Mouse (Mus musculus): Measurements from ENCODE around the gene Phf24.
A peak's percentile ranks its signal among the peaks of the same experiment; 100 is the strongest.
"Not testable (repeated sequence)": the region's sequence is repeated elsewhere in the genome, so short reads cannot be mapped to it uniquely, and the experiment has no call there.

Gene Phf24

DNA sequence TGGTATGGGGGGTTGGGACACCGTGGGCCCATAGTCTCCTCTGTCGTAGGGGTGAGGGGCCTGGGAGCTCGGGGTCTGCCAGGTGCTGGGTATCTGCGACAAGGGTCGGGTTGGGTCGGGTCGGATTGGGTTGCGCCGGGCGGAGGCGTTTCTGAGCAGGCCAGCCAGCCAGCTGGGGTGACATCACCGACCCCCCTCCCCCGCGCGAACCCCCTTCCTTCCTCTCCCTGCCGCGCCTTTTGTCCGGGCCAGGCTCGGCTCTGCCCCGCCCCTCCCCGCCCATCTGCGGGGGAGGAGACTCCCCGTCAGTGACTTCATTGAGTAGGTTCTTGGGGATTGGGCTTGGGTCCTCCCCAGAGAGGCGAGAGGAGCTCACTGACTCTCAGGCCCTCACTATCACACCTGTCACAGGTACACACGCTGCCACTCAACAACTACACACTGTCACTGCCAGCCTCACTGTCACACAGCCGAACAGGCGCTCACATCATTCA, 33.7 kb downstream of the Phf24 start:
- DNase-seq (ENCODE audit: low spot score) = peak; percentile 63

DNA sequence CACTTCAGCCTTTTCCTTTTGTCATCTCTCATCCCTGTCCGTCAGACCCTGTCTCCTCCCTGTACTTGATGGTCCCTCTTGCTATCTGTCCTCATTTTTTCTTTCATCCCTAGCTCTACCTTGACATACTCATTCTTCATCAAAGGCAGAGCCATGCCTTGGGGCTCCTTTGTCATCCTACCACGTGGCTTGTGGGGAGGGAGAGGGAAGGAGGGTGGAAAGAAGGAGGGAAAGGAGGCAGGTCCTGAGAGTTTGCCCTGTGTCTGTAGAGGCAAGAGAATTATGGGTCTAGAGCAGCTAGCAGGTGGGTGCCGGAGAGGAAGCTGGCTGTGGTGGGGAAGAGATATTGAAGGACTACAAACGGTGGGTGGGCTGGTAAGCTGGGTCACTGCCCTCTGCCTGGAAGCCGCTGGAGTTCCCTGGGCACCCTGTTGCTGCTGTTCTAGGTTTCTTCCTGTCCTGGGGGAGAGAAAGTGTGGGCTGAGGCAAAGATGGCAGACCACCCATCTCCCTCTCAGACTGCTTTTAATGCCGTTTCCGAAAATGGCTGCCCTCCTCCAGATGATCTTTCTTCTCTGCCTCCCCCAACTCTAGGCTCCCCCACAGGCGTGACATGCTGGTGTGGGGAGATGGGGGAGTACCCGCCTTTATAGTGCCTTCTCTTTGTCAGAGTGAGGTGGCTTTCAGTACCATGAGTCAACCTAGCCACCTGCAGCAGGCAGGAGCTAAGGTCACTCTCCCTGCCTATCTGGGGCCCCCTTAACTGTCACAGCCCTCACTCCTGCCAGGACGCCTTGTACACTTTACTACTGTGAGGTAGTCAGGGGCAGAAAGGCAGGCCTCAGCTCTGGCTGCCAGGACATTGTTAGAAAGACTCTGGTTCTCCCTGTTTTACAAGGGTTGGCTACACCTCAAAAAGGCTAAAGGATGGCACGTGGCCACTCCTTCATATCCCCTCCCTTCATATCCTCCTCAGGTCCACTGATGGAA, 35.0 kb downstream of the Phf24 start:
- no peak for DNase-seq (ENCODE audit: low spot score)

DNA sequence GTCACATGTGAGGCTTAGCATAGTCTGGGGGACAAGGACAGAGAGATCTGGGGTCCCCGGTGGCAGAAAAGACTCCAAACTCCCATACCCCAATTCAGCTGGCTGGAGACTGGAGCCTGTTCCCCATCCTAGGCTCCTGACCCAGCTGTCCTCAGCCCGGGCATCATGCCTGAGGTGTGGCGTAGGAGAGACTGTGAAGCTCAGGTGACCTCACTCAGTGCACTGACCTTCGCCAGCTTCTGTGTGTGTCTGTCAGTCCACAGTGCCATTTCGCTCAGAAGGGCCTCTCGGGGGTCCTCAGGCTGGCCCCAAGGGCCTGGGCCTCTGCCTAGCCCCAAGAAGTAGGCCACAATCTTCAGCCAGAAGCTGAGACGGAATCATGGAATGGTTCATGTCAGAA, 36.1 kb downstream of the Phf24 start:
- DNase-seq (ENCODE audit: low spot score) = no peak

DNA sequence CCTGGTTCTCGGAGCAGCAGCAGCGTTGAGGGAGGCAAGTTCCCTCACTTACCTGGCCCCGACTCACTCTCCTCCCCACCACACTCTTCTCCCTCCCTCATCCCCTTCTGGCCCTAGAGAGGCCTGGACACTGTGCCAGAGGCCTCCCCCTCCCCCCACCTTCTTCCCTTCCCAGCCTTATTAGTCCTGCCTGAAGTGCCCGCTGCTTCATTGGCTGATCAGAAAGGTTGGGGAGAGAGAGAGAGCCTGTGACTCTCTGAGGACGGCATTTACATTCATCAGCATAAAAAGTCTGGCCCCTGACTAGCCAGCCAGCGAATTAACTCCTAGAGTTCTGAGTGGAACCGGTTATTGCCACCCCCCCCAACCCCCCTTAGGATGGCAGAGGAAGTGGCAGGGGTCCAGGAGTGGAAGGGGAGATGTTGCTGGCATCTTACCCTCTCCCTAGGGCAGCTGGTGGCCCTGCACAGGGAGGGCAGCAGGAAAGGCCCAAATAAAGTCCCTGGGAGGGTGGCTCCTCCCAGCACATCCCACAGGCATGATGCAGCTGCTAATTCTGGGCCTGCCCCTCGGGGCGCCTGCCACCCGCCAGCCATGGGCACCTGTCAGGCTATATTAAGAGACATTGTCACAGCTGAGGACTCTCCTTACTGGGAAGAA, 37.1 kb downstream of the Phf24 start:
- no peak for DNase-seq (ENCODE audit: low spot score)

DNA sequence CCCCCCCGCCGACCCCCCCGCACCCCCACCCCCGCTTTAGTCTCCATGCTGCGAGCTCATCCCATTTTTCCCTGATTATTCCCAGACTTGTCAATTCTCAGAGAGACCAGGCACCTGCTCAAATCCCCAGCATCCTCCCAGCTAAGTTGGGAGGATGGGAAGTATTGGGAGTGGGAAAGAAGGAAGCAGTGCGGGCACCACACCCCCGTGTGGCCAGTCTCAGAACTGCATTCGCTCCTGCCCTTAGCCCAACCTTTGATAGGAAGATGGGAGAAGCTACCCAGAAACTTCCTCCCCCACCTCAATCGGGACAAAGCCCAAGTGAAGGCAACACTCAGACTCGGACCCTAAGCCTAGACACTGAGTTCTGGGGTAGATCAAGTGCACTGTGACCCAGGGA, 37.8 kb downstream of the Phf24 start:
- peak; percentile 39 for DNase-seq (ENCODE audit: low spot score)

DNA sequence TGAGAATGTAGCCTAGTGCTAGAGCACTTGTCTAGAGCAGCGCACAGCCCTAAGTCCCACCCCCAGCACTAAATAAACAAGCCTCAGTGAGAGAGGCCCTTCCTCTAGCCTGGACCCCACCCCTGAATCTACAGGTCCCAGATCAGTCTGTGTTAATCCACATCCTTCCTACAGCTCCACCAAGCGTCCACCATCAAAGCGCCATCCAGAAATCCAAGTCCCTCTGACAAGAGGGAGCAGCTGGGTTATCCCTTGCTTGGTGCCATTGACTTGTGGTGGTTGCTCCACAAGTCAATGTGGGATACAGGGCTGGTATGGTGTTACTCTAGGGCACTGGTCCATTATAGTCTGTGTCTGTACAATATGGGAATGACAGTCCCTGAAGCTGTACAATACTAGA, 38.7 kb downstream of the Phf24 start:
- no peak for DNase-seq (ENCODE audit: low spot score)

DNA sequence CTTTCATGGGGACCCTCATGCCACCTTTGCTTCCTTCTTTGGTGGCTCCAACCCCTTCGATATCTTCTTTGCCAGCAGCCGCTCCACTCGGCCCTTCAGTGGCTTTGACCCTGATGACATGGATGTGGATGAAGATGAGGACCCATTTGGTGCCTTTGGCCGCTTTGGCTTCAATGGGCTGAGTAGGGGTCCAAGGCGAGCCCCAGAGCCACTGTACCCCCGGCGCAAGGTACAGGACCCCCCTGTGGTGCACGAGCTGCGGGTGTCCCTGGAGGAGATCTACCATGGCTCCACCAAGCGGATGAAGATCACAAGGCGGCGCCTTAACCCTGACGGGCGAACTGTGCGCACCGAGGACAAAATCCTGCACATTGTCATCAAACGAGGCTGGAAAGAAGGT, 40.1 kb downstream of the Phf24 start:
- no peak for DNase-seq (ENCODE audit: low spot score)

DNA sequence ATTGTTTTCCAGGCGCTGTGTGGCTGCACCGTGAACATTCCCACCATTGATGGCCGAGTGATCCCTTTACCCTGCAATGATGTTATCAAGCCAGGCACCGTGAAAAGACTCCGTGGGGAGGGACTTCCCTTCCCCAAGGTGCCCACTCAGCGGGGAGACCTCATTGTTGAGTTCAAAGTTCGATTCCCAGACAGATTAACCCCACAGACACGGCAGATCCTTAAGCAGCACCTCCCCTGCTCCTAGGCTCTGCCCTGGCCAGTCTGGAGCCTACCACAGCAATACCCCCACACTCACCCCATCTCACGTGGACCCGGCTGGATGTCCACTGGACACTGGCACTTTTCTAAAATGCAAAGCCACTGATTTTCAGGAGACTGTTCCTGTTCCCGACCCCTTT, 40.8 kb downstream of the Phf24 start:
- DNase-seq (ENCODE audit: low spot score) = no peak

DNA sequence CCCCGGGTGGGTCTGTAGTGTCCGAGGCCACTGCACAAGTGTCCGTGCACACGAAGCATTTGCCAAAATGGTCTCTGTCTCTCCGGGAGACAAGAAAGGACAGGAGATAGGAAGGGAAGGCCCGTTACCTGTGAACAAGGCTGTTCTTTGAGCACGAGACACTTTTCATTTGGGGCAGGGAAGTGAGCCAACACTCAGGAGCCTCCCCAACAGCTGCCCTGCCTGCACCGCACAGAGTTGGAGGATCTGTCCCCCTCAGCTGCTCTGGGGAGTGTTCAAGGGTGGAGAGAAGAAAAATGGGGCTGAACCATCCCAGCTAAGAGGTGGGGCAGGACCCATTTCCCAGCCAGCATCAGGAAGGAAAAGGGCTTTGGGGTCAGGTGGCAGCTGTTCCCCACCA, 41.5 kb downstream of the Phf24 start:
- DNase-seq (ENCODE audit: low spot score) = no peak

DNA sequence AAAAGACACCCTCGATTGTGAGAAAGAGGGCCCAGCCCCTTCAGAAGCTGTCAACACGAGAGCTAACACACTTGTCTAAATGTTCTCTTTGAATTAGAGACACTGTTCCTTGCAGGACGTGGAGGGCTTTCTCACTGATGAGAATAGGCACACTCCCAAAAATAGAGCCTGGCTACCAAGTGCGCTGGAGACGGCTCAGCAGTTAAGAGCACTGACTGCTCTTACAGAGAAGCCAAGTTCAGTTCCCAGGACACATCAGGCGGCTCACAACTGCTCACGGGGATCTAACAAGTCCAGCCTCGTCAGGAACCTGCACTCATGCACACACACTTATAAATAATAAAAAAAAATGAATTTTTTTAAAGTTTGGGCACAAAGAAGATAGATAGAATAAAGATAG, 42.5 kb downstream of the Phf24 start:
- no peak for DNase-seq (ENCODE audit: low spot score)

DNA sequence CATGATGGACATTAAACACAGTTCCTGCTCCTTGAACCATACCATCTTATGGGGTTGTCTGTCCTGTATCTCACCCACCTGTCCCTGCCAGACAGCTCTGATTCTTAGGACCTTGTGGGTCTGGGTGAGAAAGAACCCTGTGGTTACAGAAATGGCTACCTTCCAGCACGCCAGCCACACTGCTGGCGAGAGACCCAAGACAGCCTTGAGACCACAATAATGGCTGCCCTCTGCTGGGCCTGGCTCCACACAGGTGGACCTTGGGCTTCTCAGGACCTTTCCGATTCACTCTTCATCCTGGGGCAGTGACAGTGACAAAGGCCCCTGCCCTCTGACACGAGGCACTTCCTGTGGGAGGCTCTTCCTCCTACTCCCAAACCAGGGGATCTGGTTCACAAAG, 42.9 kb downstream of the Phf24 start:
- DNase-seq (ENCODE audit: low spot score) = no peak

DNA sequence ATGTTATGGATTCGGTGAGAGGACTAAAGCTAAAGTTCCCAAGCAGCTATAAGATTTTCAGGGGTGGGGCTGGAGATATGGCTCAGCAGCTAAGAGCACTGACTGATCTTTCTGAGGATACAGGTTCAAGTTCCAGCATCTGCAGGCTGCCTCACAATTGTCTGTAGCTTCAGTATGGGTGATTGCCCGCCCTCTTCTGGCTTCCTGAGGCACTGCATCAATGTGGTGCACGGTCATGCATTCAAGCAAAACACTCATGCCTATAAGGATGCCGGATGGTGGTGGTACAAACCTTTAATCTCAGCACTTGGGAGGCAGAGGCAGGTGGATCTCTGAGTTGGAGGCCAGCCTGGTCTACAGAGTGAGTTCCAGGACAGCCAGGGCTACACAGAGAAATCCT, 45.1 kb downstream of the Phf24 start:
- DNase-seq (ENCODE audit: low spot score) = no peak

DNA sequence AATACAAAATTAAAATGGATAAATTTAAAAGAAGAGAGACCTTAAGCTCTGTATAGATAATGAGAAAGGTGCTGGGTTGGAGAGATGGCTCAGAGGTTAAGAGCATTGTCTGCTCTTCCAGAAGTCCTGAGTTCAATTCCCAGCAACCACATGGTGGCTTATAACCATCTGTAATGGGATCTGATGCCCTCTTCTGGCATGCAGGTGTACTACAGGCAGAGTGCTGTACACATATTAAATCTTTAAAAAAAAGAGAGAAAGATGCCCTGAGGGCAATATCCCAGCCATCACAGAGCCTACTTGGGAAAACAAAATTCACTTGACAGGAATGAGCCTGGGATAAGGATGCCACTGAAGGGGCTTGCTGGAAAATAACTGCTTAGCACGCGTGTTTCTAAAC, 47.0 kb downstream of the Phf24 start:
- DNase-seq (ENCODE audit: low spot score) = no peak

DNA sequence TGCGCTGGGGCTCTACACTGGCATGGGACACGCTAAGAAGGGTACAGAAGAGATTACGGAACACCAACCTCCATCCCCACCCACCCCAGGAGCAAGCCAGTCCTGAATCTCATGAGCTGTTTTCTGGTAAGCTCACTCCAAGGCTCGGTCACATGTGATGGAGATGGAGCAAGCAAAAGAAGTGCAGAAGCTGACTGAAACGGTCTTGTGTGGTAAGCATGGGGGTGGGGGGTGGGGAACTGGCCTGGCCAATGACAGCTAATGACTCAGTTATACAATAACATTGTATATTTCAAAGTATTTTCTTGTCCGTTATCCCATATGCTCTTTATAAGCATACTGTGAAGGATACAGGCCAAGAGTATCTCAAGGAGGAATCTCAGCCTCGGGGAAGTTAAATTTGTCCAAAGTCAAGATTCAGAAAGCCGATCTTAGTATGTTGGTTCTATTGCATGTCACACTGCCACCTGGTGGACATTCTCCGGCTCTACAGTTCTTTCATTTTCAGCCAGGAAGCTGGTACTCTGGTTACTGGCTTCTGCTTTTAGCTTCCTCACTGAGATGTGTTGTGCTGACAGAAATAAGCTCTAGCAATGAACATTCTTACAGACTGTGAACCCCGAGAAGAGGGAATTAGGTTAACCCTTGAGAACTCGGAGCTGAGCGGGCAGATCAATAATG, 48.7 kb downstream of the Phf24 start:
- DNase-seq (ENCODE audit: low spot score) = no peak

DNA sequence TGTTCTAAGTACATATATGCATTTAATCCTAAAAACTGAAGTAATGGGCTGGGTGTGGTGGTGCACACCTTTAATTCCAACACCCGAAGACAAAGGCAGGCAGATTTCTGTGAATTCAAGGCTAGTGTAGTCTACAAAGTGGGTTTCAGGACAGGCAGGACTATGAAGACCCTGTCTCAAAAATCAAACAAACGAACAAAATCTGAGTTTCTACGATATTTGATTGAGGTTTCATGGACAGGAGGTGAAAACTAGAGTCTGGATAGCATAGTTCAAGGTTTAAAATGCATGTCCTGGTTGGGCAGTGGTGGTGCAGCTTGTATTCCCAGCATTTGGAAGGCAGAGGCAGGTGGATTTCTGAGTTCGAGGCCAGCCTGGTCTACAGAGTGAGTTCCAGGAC, 52.8 kb downstream of the Phf24 start, which contains the start of gene 1700022I11Rik:
TSS of gene 1700022I11Rik (plus strand) at position 301 of the 400 bp plus-strand sequence.
- DNase-seq (ENCODE audit: low spot score) = no peak

DNA sequence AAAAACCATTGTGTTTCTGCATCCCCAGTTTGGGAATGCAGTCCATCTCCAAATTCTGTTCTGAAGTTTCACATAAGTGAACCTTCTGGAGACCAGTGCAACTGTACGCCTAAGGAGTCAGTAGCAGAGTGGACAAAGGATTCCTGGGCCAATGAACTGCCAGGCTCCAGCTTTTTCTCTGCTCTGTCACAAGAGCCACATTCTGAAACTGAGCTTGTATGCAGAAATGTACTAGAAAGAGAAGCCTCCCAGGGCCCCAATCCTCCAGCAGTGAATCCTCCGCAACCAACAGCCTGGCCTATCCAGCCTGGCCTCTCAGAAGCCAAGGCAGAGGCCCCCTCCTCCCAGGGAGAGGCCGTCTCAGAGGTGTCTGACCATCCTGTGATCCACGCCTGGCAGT, 56.5 kb downstream of the Phf24 start:
- DNase-seq (ENCODE audit: low spot score) = no peak

DNA sequence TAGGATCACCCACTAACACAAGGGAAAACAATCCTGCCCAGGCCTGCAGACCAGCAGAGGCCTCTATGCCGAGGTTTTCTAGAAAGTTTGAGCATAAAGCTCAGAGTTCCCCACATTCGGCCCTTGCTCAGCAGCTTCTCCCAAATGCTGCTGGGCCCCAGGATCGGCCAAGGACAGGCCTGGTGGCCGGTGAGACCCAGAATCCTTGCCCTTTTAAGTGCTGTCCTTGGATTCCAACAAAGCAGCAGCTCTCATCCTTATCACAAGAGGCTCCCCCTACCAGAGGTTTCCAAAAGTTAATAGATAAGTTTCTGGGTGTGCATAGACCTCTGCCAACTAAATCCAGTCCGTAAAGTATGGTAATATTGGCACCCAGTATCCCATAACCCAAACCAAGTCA, 57.4 kb downstream of the Phf24 start:
- DNase-seq (ENCODE audit: low spot score) = no peak

DNA sequence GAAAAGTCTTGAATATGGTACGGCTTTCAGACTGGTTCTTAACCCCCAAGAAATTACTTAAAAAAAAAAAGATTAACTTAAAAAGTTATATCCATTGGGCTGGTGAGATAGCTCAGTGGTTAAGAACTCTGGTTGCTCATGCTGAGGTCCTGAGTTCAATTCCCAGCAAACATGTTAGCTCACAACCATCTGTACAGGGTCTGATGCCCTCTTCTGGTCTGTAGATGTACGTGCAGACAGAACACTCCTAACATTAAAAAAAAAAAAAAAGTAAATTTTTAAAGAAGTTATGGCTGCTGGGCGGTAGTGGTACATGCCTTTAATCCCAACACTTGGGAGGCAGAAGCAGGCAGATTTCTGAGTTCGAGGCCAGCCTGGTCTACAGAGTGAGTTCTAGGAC, 61.6 kb downstream of the Phf24 start:
- no peak for DNase-seq (ENCODE audit: low spot score)

DNA sequence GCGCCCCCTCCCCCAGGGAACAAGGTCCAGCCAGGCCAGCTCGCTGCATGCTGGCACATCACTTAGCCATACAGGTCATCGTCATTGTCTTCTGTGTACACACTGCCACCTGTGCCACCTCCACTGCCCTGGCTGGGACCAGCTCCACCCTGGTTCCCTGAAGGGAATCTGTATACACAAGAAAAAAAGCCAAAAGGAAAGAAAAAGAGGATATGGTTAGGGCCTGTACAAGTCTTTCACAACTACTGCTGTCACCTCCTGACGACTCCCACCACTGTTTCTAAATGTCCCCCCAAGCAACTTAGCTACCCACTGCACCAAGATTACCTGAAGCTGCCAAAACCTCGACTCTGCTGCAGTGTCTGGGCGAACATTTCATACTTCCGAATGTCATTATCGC, 64.0 kb downstream of the Phf24 start:
- DNase-seq (ENCODE audit: low spot score) = not testable (repeated sequence)

DNA sequence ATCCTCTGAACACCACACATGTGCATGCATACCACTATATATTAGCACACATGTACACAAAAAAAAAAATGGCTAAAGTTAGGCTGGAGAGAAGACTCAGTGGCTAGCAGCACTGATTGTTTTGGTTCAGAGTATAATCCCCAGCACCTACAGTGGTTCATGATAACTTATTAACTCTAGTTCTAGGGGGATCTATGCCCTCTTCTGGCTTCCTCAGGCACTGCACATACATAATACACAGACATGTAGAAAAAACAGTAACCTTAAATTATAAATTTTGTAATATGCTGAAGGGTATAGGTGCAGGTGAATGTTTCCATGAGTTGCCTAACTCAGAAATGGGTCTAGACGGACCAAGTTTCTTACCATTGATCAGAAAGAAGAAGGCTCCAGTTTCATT, 71.8 kb downstream of the Phf24 start:
- DNase-seq (ENCODE audit: low spot score) = no peak
